Mouse (Mus musculus) B cell, adult 2 months (primary cell): ENCODE data around the gene Pcif1.

Experiments
- DNase-seq, 2 experiments: peaks; one replicate each; pipeline ENCODE4 v3.0.0; 2022

Pcif1 gene

GRCm38 (mm10) chr2:164924100-164924857 lies 45.2 kb downstream of the Pcif1 start:
- DNase-seq: peak; percentile 88 to 89

GRCm38 (mm10) chr2:164930706-164931581 lies 51.8 kb downstream of the Pcif1 start:
- DNase-seq: no peak

DNA sequence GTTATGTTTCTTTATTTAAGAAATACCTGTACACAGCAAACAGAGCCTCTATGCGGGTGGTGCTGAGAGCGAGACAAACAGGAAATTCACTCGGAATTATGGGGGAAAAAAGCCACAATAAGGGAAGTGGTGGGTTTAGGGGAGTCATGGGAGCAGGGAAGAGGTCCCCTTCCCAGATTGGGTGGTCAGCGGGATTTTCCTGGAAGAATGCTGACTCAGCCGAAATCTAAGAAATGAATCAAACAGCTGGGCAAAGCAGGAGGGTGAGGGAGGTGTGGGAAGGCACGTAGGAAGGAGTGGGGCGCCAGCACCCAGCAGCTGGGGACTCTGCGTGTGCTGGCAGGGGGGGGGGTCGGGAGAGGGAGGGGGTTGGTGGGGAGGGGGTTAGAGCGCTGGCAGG lies 54.4 kb downstream of the Pcif1 start:
- DNase-seq: no peak

- no peak for DNase-seq
Measured at GRCm38 (mm10) chr2:164935991-164936390, 56.9 kb downstream of the Pcif1 start.

DNA sequence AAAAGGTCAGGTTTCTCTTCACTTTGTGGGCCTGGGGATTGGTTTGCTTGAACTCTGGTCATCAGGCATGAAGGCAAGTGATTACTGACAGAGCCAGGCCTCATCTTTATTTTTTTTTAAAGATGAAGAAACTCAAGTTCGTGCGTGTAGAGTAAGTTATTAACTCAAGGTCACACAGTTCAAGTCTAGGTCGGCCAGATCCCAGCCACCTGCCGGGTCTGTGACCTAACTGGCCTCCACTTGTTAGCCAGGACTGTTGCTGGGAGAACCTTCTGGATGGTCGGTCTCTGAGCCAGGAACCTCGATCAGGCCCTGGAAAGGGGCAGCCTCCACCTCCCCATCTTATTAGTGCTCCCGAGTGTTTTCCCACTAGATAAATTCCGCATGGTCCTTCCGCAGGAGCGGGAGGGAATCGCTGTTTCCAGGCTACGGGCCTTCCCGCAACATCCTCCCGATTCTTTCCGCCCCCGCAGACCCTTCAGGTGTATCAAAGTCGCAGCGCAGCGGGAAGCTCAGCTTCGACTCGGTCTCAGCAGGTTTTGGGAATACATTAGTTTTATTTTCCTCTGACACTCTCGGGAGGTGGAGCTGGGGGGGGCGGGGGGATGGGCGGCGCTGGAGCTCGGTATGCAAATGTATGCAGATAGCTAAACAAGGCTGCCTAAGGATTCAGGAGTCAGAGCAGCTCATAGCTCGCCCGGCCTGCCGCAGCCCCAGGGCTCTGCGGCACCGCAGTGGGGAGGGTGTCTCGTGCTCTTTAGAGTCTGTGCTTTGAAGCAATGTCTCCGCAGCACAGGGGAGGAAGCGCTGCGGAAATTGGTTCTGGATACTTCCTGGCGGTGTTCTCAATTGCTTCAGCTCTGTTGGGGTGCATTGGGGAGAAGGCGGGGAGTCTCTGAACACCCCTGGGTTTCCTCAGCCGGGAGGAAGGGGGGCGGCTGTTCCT lies 59.3 kb downstream of the Pcif1 start:
- DNase-seq: peak; percentile 50 to 57

DNA sequence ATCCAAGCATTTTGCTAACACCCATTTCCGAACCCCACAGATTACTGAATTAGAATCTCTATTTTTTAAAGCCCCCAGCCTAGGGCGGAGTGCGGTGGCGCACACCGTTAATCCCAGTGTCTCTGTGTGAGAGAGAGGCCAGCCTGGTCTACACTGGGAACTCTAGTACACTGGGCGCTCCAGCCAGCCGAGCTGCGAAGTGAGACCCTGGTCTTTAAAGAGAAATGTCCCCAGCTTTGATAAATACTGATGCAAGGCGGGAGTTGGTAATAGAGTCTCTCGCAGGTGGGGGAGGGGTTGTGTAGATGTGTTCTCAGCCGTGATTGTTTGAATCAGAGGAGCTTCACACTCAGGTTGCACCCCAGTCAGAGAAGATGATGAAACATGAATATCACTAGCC lies 60.0 kb downstream of the Pcif1 start:
- DNase-seq: peak in 1 of 2 experiments; percentile 29

DNA sequence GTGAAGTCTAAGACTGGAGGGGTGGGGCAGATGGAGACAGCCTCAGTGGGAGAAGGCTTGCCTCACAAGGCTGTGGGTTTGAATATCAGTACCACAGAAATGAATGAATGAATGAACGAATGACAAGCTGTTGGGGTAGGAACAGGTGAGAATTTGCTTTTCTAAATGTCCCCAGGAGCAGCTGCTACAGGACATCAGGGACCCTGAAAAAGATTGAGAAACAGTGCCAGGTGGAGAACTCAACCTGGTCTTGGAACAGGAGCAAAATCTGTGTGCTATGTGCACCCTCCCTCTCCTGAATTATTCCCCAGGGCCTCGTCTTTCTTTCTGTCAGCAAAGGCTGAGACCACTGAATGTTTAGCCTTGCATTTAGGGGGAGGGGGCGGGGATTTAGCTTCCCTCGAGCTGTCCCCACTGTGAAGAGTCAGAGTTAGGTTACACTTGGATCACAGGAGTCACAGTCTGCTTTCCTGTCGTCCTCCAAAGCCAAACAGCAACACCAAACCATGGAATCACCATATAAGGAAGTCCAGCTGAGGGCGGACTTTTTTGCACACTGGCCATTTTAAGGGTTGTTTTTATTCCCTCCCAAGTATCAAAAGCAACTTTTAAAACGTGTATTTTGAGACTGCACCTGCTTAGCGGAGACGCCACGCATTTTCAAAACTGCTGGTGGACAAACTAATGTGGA lies 61.2 kb downstream of the Pcif1 start, which contains the start of gene Mmp9:
Mmp9 (plus strand) TSS at position 641 of the 691 bp plus-strand sequence.
- DNase-seq: no peak

DNA sequence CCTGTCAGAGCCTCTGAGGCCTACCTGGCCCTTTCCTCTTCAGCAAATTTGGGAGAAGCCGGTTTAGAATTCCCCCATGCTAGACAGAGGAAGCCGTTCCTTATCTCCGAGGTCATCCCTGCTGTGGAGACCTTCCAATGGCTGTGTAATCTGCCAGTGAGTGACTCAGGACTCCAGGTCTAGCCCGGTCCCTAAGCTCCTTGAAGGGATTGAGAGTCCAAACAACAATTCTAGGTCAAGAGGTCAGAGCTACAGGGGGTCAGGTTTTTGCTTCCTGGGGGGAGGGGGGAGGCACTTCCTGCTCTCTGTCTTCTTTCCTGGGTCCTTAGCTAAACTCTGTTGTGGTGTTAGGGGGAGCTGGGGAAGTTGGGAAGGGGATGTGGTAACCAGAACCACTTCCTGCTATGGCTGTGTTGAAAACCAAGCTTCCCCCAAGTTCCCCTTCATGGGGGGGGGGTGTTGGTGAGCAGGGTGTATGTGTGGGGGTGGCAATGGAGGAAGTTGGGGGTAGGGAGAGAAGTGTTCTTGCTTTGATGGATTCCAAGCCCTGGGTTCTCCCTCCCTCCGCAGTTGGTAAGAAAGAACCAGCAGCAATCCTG lies 63.7 kb downstream of the Pcif1 start:
- DNase-seq: peak; percentile 52 to 61
